Mouse (Mus musculus): ENCODE measurements around the gene Tspan3. TPM values are rescaled to one million over a fixed set of nuclear protein-coding genes. Genes with fewer than 3 reads are reported as not detected.

Tspan3 gene
- polyA plus RNA-seq, 1 experiment from 2014 or later = 689 TPM

DNA sequence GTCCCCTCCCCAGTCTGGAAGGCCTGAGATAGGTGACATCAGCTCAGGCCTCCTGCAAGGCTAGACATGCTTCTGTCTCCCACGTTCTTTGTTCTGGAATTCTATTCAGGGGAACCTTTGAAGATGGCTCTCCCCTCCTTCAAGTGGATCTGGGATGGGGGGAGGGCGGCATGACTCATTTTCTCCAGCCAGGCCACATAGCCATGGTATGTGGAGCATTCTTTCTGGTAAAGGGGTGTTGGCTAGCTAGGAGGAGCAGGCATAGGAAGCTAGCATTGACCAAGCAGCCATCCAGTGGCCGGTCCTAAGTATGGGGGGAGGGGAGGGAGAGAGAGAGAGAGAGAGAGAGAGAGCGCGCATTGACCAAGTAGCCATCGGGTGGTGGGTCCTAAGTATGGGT lies 57.8 kb downstream of the Tspan3 start:
- no peaks in the 10 kb centered on the region for H3K9me3 ChIP-seq (ENCODE audit: control insufficient read depth, low read length)
- H3K4me2 ChIP-seq (ENCODE audit: low read length) = no peak overlapping the region
- ATAC-seq = no peak
- no peak overlapping the region for H3K4me3 ChIP-seq (ENCODE audit: low read length)
- H3K9ac ChIP-seq (ENCODE audit: low read depth, low read length) = no peak overlapping the region
- no peaks in the 10 kb centered on the region for H3K36me3 ChIP-seq (ENCODE audit: control insufficient read depth, insufficient read depth, low read length)
- no peaks in the 10 kb centered on the region for H3K4me1 ChIP-seq (ENCODE audit: control insufficient read depth, insufficient read depth, low read depth, low read length)
- WGBS = 75% methylated on average over 6 of the region's 6 CpGs
- no peak overlapping the region for H3K27ac ChIP-seq (ENCODE audit: low read depth, low read length)
- no peaks in the 10 kb centered on the region for H3K27me3 ChIP-seq (replicated peaks; ENCODE audit: control insufficient read depth, insufficient read depth, low read length)

DNA sequence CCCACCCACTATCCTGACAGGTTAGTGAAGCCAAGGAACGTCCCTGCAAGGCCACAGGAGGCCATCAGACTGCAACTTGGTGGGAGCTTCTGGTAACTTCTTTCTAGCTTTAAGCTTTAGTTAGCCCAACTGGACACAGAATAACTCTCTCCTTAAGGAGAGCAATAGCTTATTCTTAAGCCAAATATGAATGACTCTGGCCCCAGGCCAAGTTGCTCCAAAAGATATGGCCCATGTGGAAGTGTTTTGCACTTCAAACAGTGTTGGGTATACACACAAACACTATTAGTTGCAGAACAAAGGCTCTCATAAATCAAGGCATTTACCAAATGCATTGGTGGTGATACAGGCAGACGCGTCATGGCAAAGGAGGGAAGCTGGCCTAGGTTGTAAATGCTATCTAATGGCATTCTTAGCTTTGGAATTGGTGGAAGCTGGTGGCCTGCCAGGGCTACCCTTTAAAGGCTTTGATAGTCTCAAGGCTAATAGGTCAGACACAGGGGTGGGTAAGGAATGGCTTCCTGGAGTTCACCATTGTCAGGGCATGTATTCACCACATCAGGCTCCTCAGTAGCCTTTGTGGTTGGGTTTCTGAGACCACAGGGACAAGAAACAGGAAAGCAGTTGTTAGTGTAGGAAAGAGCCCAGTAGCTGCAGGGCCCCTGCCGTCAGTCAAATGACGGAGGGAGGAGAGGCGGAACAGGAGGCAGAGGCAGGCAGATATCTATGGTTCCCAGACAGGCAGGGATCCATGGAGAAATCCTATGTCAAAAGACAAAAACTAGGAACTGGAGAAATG lies 58.8 kb downstream of the Tspan3 start:
- Histone ChIP-seq H3K36me3 (ENCODE audit: control insufficient read depth, insufficient read depth, low read length) (no peaks in the 10 kb centered on the region), H3K9ac (ENCODE audit: low read depth, low read length) (no peak overlapping the region), H3K4me2 (ENCODE audit: low read length) (no peak overlapping the region), H3K27ac (ENCODE audit: low read depth, low read length) (no peak overlapping the region), H3K4me3 (ENCODE audit: low read length) (no peak overlapping the region), H3K4me1 (ENCODE audit: control insufficient read depth, insufficient read depth, low read depth, low read length) (no peaks in the 10 kb centered on the region), H3K27me3 (replicated peaks; ENCODE audit: control insufficient read depth, insufficient read depth, low read length) (no peaks in the 10 kb centered on the region), H3K9me3 (ENCODE audit: control insufficient read depth, low read length) (no peaks in the 10 kb centered on the region)
- no peak for ATAC-seq
- WGBS = 57% methylated on average over 6 of the region's 6 CpGs

DNA sequence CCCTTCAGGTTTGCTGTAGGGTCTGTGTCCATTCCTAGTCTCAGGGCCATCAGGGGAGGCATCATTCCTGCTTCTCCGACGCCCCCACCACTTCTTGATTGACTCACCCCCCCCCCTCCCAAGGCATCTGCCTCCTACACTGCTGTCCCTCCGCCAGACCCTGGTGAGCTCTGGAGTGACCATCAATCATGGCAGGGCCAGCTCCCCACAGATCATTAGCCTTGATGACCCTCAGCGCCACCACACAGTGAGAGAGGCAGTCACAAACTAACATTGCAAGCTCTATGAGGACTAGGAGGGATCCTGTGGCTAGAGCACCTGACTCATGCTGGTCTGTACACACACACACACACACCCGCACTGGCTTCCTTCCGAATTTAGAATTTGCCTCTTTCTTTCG lies 60.4 kb downstream of the Tspan3 start:
- H3K9ac ChIP-seq (ENCODE audit: low read depth, low read length) = no peak overlapping the region
- 49% methylated on average over 7 of the region's 7 CpGs for WGBS
- H3K27me3 ChIP-seq (replicated peaks; ENCODE audit: control insufficient read depth, insufficient read depth, low read length) = no peaks in the 10 kb centered on the region
- no peak for ATAC-seq
- no peaks in the 10 kb centered on the region for H3K9me3 ChIP-seq (ENCODE audit: control insufficient read depth, low read length)
- no peaks in the 10 kb centered on the region for H3K36me3 ChIP-seq (ENCODE audit: control insufficient read depth, insufficient read depth, low read length)
- no peak overlapping the region for H3K4me2 ChIP-seq (ENCODE audit: low read length)
- H3K4me3 ChIP-seq (ENCODE audit: low read length) = no peak overlapping the region
- no peaks in the 10 kb centered on the region for H3K4me1 ChIP-seq (ENCODE audit: control insufficient read depth, insufficient read depth, low read depth, low read length)
- no peak overlapping the region for H3K27ac ChIP-seq (ENCODE audit: low read depth, low read length)

DNA sequence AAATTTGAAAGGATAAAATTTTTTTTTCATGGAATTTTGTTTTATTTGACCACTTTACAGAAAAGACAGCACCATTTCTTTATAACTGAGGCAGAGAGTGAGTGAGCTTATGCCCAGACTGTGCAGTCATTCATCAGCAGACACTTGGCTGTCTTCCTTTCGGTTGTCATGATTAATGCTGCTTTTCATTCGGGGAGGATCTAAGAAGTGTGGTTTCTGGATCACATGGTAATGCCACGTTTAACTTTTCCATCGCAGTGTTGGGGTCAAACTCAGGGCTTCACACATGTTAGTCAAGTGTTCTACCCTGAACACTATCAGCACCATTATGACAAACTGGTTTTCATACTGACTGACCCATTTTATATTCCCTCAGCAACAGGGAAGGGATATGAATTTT lies 64.3 kb downstream of the Tspan3 start:
- Histone ChIP-seq H3K9me3 (ENCODE audit: control insufficient read depth, low read length) (no peaks in the 10 kb centered on the region), H3K27me3 (replicated peaks; ENCODE audit: control insufficient read depth, insufficient read depth, low read length) (no peaks in the 10 kb centered on the region), H3K4me2 (ENCODE audit: low read length) (no peak overlapping the region), H3K27ac (ENCODE audit: low read depth, low read length) (no peak overlapping the region), H3K4me3 (ENCODE audit: low read length) (no peak overlapping the region), H3K9ac (ENCODE audit: low read depth, low read length) (no peak overlapping the region), H3K4me1 (ENCODE audit: control insufficient read depth, insufficient read depth, low read depth, low read length) (no peaks in the 10 kb centered on the region), H3K36me3 (ENCODE audit: control insufficient read depth, insufficient read depth, low read length) (no peaks in the 10 kb centered on the region)
- no peak for ATAC-seq
- WGBS = 31% methylated on average over 4 of the region's 4 CpGs

DNA sequence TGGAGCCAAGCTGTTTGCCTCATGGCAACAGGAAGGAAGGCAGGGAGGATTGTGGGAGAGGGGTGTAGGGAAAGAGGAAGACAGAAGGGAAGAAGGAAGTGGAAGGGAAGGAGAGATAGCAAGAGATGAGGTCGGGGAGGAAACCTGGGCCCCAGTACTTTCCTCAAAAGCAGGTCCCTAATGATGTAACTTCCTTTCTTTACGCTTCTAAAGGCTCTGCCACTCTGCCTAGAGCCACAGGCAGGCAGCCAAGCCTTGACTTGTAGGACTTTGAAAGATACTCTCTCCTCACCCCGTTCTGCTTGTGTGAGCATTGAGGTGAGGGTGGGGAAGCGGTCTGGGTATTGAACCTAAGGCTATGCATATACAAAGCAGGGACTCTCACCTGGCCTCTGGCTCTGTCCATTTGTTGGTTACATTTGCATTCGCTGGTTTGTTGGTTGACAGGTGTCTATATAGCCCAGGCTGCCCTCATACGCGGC lies 65.2 kb downstream of the Tspan3 start:
- H3K27ac ChIP-seq (ENCODE audit: low read depth, low read length) = no peak overlapping the region
- no peak overlapping the region for H3K4me3 ChIP-seq (ENCODE audit: low read length)
- no peak overlapping the region for H3K9ac ChIP-seq (ENCODE audit: low read depth, low read length)
- no peak overlapping the region for H3K4me2 ChIP-seq (ENCODE audit: low read length)
- H3K36me3 ChIP-seq (ENCODE audit: control insufficient read depth, insufficient read depth, low read length) = no peaks in the 10 kb centered on the region
- no peaks in the 10 kb centered on the region for H3K9me3 ChIP-seq (ENCODE audit: control insufficient read depth, low read length)
- H3K4me1 ChIP-seq (ENCODE audit: control insufficient read depth, insufficient read depth, low read depth, low read length) = no peaks in the 10 kb centered on the region
- H3K27me3 ChIP-seq (replicated peaks; ENCODE audit: control insufficient read depth, insufficient read depth, low read length) = no peaks in the 10 kb centered on the region
- no peak for ATAC-seq
- 82% methylated on average over 7 of the region's 7 CpGs for WGBS

DNA sequence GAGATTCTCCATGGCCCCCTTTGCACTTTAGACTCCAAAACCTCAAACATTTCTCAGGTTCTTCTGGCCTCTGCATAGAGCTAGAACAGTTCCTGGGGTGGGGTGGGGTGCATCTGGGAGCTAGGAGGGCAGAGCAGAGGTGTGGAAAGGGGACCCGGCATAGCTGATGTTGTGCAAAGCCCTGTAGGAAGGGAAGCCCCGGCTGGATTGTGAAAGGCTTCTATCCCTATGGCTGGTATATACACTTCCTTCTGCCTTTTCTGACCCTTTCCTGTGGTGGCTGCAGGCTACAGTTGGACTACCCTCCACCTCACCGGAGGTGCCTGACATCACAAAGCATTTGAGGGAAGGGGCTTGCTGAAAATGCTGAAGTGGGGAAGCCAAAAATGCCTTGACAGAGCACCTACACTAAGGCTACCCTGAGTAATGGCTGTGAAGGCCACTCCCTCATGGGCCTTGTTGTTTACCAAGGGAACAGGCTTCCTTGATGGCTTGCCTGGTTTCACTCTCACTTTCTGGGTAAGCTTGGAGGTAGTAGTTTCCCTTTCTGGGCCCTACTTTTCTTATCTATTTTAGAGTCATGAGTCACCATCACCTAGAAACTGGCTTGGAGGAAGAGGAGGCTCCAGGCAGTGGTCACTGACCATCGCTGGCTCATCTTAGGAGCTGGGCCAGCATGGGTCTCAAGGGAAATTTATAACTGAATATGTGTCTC lies 67.5 kb downstream of the Tspan3 start:
- Histone ChIP-seq H3K36me3 (ENCODE audit: control insufficient read depth, insufficient read depth, low read length) (no peaks in the 10 kb centered on the region), H3K4me2 (ENCODE audit: low read length) (no peak overlapping the region), H3K9me3 (ENCODE audit: control insufficient read depth, low read length) (no peaks in the 10 kb centered on the region), H3K27ac (ENCODE audit: low read depth, low read length) (no peak overlapping the region), H3K9ac (ENCODE audit: low read depth, low read length) (no peak overlapping the region), H3K4me3 (ENCODE audit: low read length) (no peak overlapping the region), H3K4me1 (ENCODE audit: control insufficient read depth, insufficient read depth, low read depth, low read length) (no peaks in the 10 kb centered on the region), H3K27me3 (replicated peaks; ENCODE audit: control insufficient read depth, insufficient read depth, low read length) (no peaks in the 10 kb centered on the region)
- no peak for ATAC-seq
- WGBS = 82% methylated on average over 4 of the region's 4 CpGs

DNA sequence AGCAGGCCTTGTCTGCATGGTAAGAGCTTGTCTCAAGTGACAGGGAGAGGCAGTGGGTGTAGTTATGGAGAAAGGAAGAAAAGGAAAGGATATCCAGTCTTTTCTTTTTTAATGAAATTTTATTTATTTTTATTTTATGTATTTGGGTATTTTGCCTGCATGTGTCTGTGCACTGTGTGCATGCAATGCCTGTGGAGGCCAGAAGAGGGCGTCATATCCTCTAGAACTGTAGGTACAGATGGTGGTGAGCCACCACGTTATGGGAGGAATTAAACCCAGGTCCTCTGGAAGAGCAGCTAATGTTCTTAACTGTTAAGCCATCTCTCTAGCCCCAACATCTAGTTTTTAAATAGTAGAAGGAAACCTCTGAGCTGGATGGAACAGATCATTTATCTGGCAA lies 73.2 kb downstream of the Tspan3 start:
- Histone ChIP-seq H3K9me3 (ENCODE audit: control insufficient read depth, low read length) (no peaks in the 10 kb centered on the region), H3K4me3 (ENCODE audit: low read length) (no peak overlapping the region), H3K9ac (ENCODE audit: low read depth, low read length) (no peak overlapping the region), H3K4me1 (ENCODE audit: control insufficient read depth, insufficient read depth, low read depth, low read length) (no peaks in the 10 kb centered on the region), H3K27ac (ENCODE audit: low read depth, low read length) (no peak overlapping the region), H3K36me3 (ENCODE audit: control insufficient read depth, insufficient read depth, low read length) (no peaks in the 10 kb centered on the region), H3K4me2 (ENCODE audit: low read length) (no peak overlapping the region), H3K27me3 (replicated peaks; ENCODE audit: control insufficient read depth, insufficient read depth, low read length) (no peaks in the 10 kb centered on the region)
- no peak for ATAC-seq
- 44% methylated on average over 2 of the region's 2 CpGs for WGBS

DNA sequence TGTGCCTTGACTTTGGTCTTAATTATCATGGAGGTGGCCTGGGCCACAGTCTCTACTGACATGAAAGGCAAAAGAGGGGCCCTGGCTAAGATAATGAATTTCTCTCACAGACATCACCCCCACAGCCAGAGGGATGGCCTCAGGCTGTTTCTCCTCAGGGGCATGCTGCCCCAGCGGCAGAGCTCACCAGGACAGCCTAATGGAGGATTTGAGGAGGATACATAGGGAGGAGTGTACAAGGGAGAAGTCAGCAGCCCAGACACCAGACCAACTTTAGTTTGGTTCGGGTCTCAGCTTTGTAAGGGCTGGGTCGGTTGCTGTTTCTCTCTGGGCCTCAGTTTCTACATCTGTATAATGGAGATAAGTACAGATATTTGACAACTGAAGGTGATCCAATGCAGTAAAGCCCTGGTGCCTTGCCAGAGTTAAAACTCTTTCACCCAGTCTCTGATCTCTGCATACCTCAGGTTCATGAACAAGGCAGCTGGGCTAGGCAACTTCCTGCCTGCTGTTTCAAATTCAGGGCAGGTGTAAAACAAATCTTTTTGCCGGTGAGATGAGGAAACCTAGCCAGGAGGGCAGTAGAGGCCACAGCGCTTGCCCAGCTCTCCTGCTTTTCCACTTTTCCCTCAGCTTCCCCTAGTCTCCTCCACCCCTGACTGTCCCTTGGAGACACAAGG lies 74.6 kb downstream of the Tspan3 start:
- no peaks in the 10 kb centered on the region for H3K27me3 ChIP-seq (replicated peaks; ENCODE audit: control insufficient read depth, insufficient read depth, low read length)
- no peak overlapping the region for H3K27ac ChIP-seq (ENCODE audit: low read depth, low read length)
- H3K4me2 ChIP-seq (ENCODE audit: low read length) = no peak overlapping the region
- no peak overlapping the region for H3K4me3 ChIP-seq (ENCODE audit: low read length)
- H3K9me3 ChIP-seq (ENCODE audit: control insufficient read depth, low read length) = no peaks in the 10 kb centered on the region
- no peaks in the 10 kb centered on the region for H3K36me3 ChIP-seq (ENCODE audit: control insufficient read depth, insufficient read depth, low read length)
- no peaks in the 10 kb centered on the region for H3K4me1 ChIP-seq (ENCODE audit: control insufficient read depth, insufficient read depth, low read depth, low read length)
- ATAC-seq = no peak
- no peak overlapping the region for H3K9ac ChIP-seq (ENCODE audit: low read depth, low read length)
- WGBS = 77% methylated on average over 5 of the region's 5 CpGs
